Mouse (Mus musculus) myocyte (in vitro differentiated cells): Measurements from ENCODE around the gene Cst7.
"Not testable (repeated sequence)": the region's sequence is repeated elsewhere in the genome, so short reads cannot be mapped to it uniquely, and the experiment has no call there.

ENCODE experiments used
- E2F4 ChIP-seq: IDR thresholded peaks from one replicate; pipeline ENCODE4 v1.6.1; 2011; ENCODE audit warnings: mild to moderate bottlenecking, control low read depth, moderate library complexity; ENCODE audit not compliant: insufficient read depth
- MAX ChIP-seq: IDR thresholded peaks from one replicate; pipeline ENCODE4 v1.6.1; 2011; ENCODE audit warnings: low read depth, mild to moderate bottlenecking, control low read depth
- MYOD1 ChIP-seq, 3 experiments: IDR thresholded peaks; one replicate each; pipeline ENCODE4 v1.6.1; 2011; ENCODE audit warnings: control low read depth in 2 of 3, low read depth in 2 of 3, mild to moderate bottlenecking in 2 of 3, moderate library complexity in 1 of 3; ENCODE audit not compliant: insufficient read length in 2 of 3, control insufficient read depth in 1 of 3
- MYOG ChIP-seq, 3 experiments: IDR thresholded peaks; one replicate each; pipeline ENCODE4 v1.6.1; 2011; ENCODE audit warnings: control low read depth in 2 of 3, low read depth in 2 of 3, mild to moderate bottlenecking in 2 of 3; ENCODE audit not compliant: insufficient read length in 2 of 3, control insufficient read depth in 1 of 3, insufficient read depth in 1 of 3
- POLR2A ChIP-seq: IDR thresholded peaks from one replicate; pipeline ENCODE4 v1.6.1; 2011; ENCODE audit warnings: low read depth, mild to moderate bottlenecking, control low read depth, moderate library complexity; ENCODE audit not compliant: insufficient read length
- POLR2AphosphoS2 ChIP-seq: IDR thresholded peaks from one replicate; pipeline ENCODE4 v1.6.1; 2011; ENCODE audit warnings: low read depth, control low read depth; ENCODE audit not compliant: insufficient read length
- TCF12 ChIP-seq: IDR thresholded peaks from one replicate; pipeline ENCODE4 v1.6.1; 2011; ENCODE audit warnings: mild to moderate bottlenecking, control low read depth; ENCODE audit not compliant: poor library complexity, insufficient read depth, severe bottlenecking
- TCF3 ChIP-seq: IDR thresholded peaks from one replicate; pipeline ENCODE4 v1.6.1; 2011; ENCODE audit warnings: low read depth, control low read depth; ENCODE audit not compliant: insufficient read length
- USF1 ChIP-seq: IDR thresholded peaks from one replicate; pipeline ENCODE4 v1.6.1; 2011; ENCODE audit warnings: low read depth, mild to moderate bottlenecking, control low read depth, moderate library complexity

GRCm38 (mm10) chr2:150549576-150549975 lies 20.6 kb upstream of the Cst7 start:
- TF ChIP-seq POLR2A; MAX; E2F4; TCF12; POLR2AphosphoS2; TCF3; USF1; MYOG (IDR thresholded peaks at IDR 0.05; ENCODE audit: control insufficient read depth in 1 of 3, insufficient read depth in 1 of 3, insufficient read length in 2 of 3, low read depth in 2 of 3); MYOD1 (IDR thresholded peaks at IDR 0.05; ENCODE audit: control insufficient read depth in 1 of 3, insufficient read length in 2 of 3, low read depth in 2 of 3): not testable (repeated sequence)
